Mouse (Mus musculus): ENCODE data around the gene Tceal1.

The Tceal1 gene

GRCm38 (mm10) chrX:136755464-136755863 is 47.7 kb downstream of the Tceal1 start:
- no peak for DNase-seq

Data from thymus, postnatal 14 days (tissue).